Mouse (Mus musculus) sigmoid colon, adult 10 weeks (tissue): ENCODE results near the gene Grb14. TPM values are rescaled to one million over a fixed set of nuclear protein-coding genes. Genes with fewer than 3 reads are reported as not detected.

Experiments
- polyA plus RNA-seq: library from polyadenylated mRNA; stranded (reverse); fragments of 350-450 nt; fragmentation: Illumina TruSeq; extraction: RNeasy Lipid Tissue Mini Kit (QIAGEN cat#74804); gene quantifications from one replicate; pipeline ENCODE4 v1.2.3, GENCODE M21; 2014; ENCODE audit warnings: low read depth, low replicate concordance

Gene Grb14
- polyA plus RNA-seq, result 32.6 TPM

DNA sequence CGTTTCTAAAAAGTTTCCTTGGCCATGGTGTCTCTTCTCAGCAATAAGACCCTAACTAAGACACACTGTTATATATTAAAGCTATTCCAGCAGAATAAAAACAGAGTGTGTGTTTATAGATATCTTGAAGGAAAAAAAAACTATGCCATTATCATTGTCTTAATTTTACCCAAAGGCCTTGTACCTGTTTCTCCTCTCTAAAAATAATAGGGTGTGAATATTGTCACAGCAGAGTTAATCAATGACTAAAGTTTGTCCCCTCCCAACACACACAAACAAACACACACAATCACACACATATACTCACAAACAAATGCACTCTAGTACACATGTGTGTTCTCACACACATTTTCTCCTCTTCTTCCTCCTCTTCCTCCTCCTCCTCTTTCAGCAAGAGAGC lies at the start of gene Grb14:
Gene Grb14 (minus strand): TSS at position 101 of the 400 bp plus-strand sequence.

Other genes with a start within 250 kb of the Grb14 start
- gene Cobll1, start 214.4 kb upstream of the Grb14 start, polyA plus RNA-seq, result 47.6 TPM